Mouse (Mus musculus): Measurements from ENCODE around the gene Itpr3. TPM values are rescaled to one million over a fixed set of nuclear protein-coding genes. Genes with fewer than 3 reads are reported as not detected.
A peak's percentile ranks its signal among the peaks of the same experiment; 100 is the strongest.

The Itpr3 gene
- total and polyA plus RNA-seq, 2 experiments from 2014 or later, result 0.90 to 4.7 TPM

DNA sequence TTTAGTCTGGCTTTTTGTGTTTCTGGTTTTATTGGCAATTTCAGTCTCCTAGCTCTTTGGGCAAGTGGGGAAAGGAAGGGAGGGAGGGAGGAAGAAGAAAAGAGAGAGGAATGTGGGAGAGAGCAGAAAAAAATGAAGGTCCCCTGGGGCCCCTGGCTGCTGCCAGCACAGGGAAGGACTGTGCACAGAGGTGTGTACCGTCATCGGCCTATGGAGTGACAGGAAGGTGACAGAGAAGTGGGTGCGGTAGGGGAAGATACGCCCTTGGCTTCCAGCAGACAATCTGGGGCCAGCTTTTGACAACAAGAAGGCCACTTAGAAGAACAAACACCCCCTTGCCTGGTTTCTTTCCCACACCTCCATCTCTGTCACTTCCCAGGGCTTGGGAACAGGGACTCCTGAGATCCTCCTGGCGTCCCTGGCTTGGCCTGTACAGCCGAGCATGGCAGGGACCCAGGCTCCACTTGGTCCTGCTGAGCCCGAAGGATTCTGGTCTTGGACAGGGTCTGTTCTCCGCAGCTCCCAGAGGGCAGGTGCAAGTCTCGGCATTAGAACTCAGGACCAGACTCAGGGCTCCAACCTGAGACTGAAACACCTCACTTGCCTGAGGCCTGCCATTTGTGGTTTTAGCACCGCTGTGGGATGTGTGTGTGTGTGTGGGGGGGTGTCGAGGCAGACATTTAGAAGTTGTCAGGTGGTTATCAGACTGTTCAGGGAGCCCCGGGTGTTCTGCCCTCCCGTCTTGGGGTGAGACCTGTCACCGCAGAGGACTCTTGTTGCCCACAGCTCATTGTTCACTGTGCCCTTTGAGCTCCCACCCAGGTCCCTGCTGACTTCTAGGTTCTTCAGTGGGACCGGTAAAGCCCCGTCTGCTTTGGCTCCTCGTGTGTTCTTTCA, 18.0 kb downstream of the Itpr3 start:
- no peak for ATAC-seq (ENCODE audit: low FRiP score)
- H3K4me2 ChIP-seq (ENCODE audit: low read depth, low read length, poor library complexity, severe bottlenecking), result no peak overlapping the region
- no peak overlapping the region for H3K27ac ChIP-seq (ENCODE audit: low read depth, low read length)
- no peak overlapping the region for H3K4me3 ChIP-seq (ENCODE audit: low read depth, low read length)
- no peaks in the 10 kb centered on the region for H3K4me1 ChIP-seq (ENCODE audit: insufficient read depth, low read length)
- 77% methylated on average over 17 of the region's 17 CpGs for WGBS
- DNase-seq (ENCODE audit: low spot score), result no peak
- H3K36me3 ChIP-seq (ENCODE audit: insufficient read depth, low read length), result no peaks in the 10 kb centered on the region
- H3K27me3 ChIP-seq (ENCODE audit: insufficient read depth, low read length), result no peaks in the 10 kb centered on the region
- no peak for TF ChIP-seq CTCF (IDR thresholded peaks at IDR 0.05)
- no peak overlapping the region for H3K9ac ChIP-seq (replicated peaks; ENCODE audit: low read length, poor library complexity, severe bottlenecking)
- H3K9me3 ChIP-seq (ENCODE audit: low read length), result no peaks in the 10 kb centered on the region

DNA sequence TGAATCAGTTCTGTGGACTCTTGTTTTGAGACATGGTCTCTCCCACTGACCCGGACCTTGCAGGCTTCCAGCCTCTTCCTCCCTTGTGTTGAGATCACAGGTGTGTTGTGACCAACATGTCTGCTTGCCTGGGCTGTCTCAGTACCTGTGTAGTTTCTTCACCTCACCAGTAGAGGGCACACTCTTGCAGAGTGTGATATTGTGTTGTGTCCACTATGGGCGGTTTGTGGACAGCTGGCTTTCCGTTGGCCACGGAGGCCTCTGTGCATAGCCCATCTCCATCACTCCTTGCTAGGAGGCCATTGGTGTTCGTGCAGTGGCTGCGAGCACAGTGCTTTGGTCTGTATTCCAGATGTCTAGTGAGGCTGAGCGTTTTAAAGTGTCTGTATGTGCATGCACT, 20.0 kb downstream of the Itpr3 start:
- no peaks in the 10 kb centered on the region for H3K4me1 ChIP-seq (ENCODE audit: insufficient read depth, low read length)
- no peaks in the 10 kb centered on the region for H3K27me3 ChIP-seq (ENCODE audit: insufficient read depth, low read length)
- H3K36me3 ChIP-seq (ENCODE audit: insufficient read depth, low read length), result no peaks in the 10 kb centered on the region
- ATAC-seq (ENCODE audit: low FRiP score) (no peak), DNase-seq (ENCODE audit: low spot score) (no peak)
- no peak overlapping the region for H3K27ac ChIP-seq (ENCODE audit: low read depth, low read length)
- H3K9me3 ChIP-seq (ENCODE audit: low read length), result no peaks in the 10 kb centered on the region
- H3K4me2 ChIP-seq (ENCODE audit: low read depth, low read length, poor library complexity, severe bottlenecking), result no peak overlapping the region
- 92% methylated on average over 7 of the region's 7 CpGs for WGBS
- no peak overlapping the region for H3K4me3 ChIP-seq (ENCODE audit: low read depth, low read length)
- TF ChIP-seq CTCF (IDR thresholded peaks at IDR 0.05), result peak; percentile 33; the same call in 1 of the 2 replicates
- no peak overlapping the region for H3K9ac ChIP-seq (replicated peaks; ENCODE audit: low read length, poor library complexity, severe bottlenecking)

DNA sequence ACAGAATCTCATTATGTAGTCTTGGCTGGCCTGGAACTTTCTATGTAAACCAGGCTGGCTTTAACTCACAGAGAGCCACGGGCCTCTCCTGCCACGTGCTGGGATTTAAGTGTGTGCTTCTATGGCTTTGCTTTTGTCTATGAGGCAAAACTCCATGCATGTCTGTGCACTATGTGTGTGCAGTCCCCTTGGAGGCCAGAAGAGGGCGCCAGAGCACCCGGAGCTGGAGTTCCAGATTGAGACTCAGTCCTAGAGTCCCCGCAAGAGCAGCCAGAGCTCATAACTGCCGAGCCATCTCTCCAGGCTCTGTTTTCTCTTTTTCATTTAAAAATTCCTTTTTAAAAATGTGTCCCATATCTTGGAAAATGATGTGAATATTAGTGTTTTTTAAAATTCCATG, 20.8 kb downstream of the Itpr3 start:
- no peak for DNase-seq (ENCODE audit: low spot score)

DNA sequence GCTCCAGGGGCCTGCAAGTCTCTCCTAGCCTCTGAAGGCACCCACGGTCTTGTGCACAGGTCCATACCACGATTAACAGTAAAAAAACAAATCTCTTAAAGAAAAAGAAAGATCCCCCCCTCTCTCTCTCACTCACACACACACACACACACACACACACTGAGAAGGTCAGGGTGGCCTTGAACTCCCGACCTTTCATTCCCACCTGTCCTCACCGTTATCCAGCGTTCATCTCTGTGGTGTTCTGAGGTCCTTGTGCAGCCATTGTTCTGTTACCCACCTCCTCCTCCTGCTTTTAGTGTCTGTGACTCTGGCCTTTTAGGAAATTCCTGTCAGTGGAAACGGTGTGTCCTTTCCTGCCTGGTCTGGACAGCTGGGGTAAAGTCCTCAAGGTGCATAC, 21.4 kb downstream of the Itpr3 start:
- no peak overlapping the region for H3K27ac ChIP-seq (ENCODE audit: low read depth, low read length)
- H3K27me3 ChIP-seq (ENCODE audit: insufficient read depth, low read length), result no peaks in the 10 kb centered on the region
- H3K4me1 ChIP-seq (ENCODE audit: insufficient read depth, low read length), result no peaks in the 10 kb centered on the region
- H3K36me3 ChIP-seq (ENCODE audit: insufficient read depth, low read length), result no peaks in the 10 kb centered on the region
- no peak overlapping the region for H3K9ac ChIP-seq (replicated peaks; ENCODE audit: low read length, poor library complexity, severe bottlenecking)
- DNase-seq (ENCODE audit: low spot score) (no peak), ATAC-seq (ENCODE audit: low FRiP score) (no peak)
- 83% methylated on average over 6 of the region's 6 CpGs for WGBS
- no peak for TF ChIP-seq CTCF (IDR thresholded peaks at IDR 0.05)
- H3K4me2 ChIP-seq (ENCODE audit: low read depth, low read length, poor library complexity, severe bottlenecking), result no peak overlapping the region
- no peak overlapping the region for H3K4me3 ChIP-seq (ENCODE audit: low read depth, low read length)
- H3K9me3 ChIP-seq (ENCODE audit: low read length), result no peaks in the 10 kb centered on the region

More for the DNA sequence above, 20.8 kb downstream of the Itpr3 start:
- no peaks in the 10 kb centered on the region for H3K4me1 ChIP-seq (ENCODE audit: insufficient read depth, low read length)
- 84% methylated on average over 6 of the region's 6 CpGs for WGBS
- H3K9me3 ChIP-seq (ENCODE audit: low read length), result no peaks in the 10 kb centered on the region
- H3K27me3 ChIP-seq (ENCODE audit: insufficient read depth, low read length), result no peaks in the 10 kb centered on the region
- TF ChIP-seq CTCF (IDR thresholded peaks at IDR 0.05), result peak; percentile 56
- H3K4me3 ChIP-seq (ENCODE audit: low read depth, low read length), result no peak overlapping the region
- no peak overlapping the region for H3K9ac ChIP-seq (replicated peaks; ENCODE audit: low read length, poor library complexity, severe bottlenecking)
- H3K36me3 ChIP-seq (ENCODE audit: insufficient read depth, low read length), result no peaks in the 10 kb centered on the region
- H3K27ac ChIP-seq (ENCODE audit: low read depth, low read length), result no peak overlapping the region
- no peak for ATAC-seq (ENCODE audit: low FRiP score)
- H3K4me2 ChIP-seq (ENCODE audit: low read depth, low read length, poor library complexity, severe bottlenecking), result no peak overlapping the region

DNA sequence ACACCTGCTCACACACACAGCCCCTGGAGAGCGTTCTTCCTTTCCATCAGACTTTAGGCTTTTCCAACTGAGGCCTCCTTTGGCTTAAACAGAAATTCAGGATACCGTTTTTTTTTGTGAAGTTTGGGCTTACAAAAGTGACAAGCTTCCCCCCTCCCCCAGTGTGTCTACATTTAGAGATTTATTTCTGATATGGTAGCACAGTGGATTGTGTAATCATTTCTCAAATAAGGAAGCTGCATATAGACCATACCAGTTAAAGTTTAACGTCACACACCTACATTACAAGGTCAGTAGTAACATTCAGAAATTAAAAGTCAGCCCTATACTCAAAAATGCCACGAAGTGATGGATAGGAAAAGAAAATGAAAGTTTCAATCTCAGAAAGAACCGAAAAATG, 24.8 kb downstream of the Itpr3 start:
- ATAC-seq (ENCODE audit: low FRiP score), result no peak
- Histone ChIP-seq H3K36me3 (ENCODE audit: insufficient read depth, low read length) (no peaks in the 10 kb centered on the region), H3K4me1 (ENCODE audit: insufficient read depth, low read length) (no peaks in the 10 kb centered on the region), H3K27ac (ENCODE audit: low read depth, low read length) (no peak overlapping the region), H3K9ac (replicated peaks; ENCODE audit: low read length, poor library complexity, severe bottlenecking) (no peak overlapping the region), H3K9me3 (ENCODE audit: low read length) (no peaks in the 10 kb centered on the region), H3K27me3 (ENCODE audit: insufficient read depth, low read length) (no peaks in the 10 kb centered on the region), H3K4me3 (ENCODE audit: low read depth, low read length) (no peak overlapping the region), H3K4me2 (ENCODE audit: low read depth, low read length, poor library complexity, severe bottlenecking) (no peak overlapping the region)
- TF ChIP-seq CTCF (IDR thresholded peaks at IDR 0.05), result no peak
- DNase-seq (ENCODE audit: low spot score), result no peak
- WGBS, result 81% methylated on average over 5 of the region's 5 CpGs

DNA sequence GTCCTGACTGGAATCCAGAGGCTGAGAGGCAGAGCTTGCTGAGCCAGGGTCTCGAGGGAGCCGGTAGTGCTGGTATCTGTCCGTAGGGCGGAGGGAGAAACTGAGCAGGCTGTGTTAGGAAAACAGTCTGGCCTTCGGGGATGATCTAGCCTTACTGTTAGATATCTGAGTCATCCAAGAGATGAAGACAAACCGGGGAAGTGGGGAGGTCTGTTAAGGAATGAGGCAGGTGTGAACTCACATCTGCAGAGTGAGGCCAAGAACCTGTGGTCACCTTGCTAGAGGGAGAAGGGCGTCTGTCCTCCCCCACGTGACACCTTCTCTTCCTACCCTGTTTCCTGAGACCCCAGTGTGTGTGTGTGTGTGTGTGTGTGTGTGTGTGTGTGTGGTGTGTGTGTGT, 25.7 kb downstream of the Itpr3 start:
- DNase-seq (ENCODE audit: low spot score) (no peak), ATAC-seq (ENCODE audit: low FRiP score) (no peak)
- no peak overlapping the region for H3K27ac ChIP-seq (ENCODE audit: low read depth, low read length)
- no peak overlapping the region for H3K4me2 ChIP-seq (ENCODE audit: low read depth, low read length, poor library complexity, severe bottlenecking)
- TF ChIP-seq CTCF (IDR thresholded peaks at IDR 0.05), result no peak
- H3K4me1 ChIP-seq (ENCODE audit: insufficient read depth, low read length), result no peaks in the 10 kb centered on the region
- no peaks in the 10 kb centered on the region for H3K27me3 ChIP-seq (ENCODE audit: insufficient read depth, low read length)
- 71% methylated on average over 8 of the region's 8 CpGs for WGBS
- no peaks in the 10 kb centered on the region for H3K9me3 ChIP-seq (ENCODE audit: low read length)
- no peak overlapping the region for H3K9ac ChIP-seq (replicated peaks; ENCODE audit: low read length, poor library complexity, severe bottlenecking)
- no peaks in the 10 kb centered on the region for H3K36me3 ChIP-seq (ENCODE audit: insufficient read depth, low read length)
- H3K4me3 ChIP-seq (ENCODE audit: low read depth, low read length), result no peak overlapping the region
